Mouse (Mus musculus): ENCODE measurements around the gene Smarcd1. TPM values are rescaled to one million over a fixed set of nuclear protein-coding genes. Genes with fewer than 3 reads are reported as not detected.

Gene Smarcd1
- polyA plus RNA-seq, 1 experiment from 2014 or later = 80.6 TPM

DNA sequence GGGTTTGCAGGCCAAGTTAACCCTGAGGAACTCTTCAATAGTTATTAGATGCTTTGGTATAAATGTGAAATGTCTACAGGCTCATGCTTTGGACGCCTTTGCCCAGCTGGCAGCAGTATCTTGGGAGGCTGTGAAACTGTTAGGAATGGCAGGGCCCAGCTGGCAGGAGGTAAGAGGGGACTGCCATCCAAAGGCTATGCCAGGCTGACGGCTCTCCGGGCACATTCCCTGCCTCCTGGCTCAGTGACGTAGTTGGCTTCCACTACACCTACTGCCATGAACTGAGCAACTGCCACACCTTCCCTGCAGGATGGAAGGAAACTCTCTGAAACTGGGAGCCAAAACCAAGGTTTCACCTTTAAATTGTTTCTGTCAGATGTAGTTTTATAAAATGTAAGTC, 38.3 kb downstream of the Smarcd1 start:
- Histone ChIP-seq H3K4me1 (ENCODE audit: control insufficient read depth, insufficient read depth, low read length) (no peaks in the 10 kb centered on the region), H3K4me3 (ENCODE audit: low read depth, low read length) (no peak overlapping the region), H3K4me2 (ENCODE audit: low read depth, severe bottlenecking) (no peak overlapping the region), H3K36me3 (ENCODE audit: control insufficient read depth, insufficient read depth, low read length) (peaks cover 13% of the 10 kb centered on the region; the same call in 1 of the 2 replicates), H3K27ac (replicated peaks; ENCODE audit: low read depth, low read length) (no peak overlapping the region), H3K9ac (ENCODE audit: low read length) (no peak overlapping the region), H3K27me3 (ENCODE audit: control insufficient read depth, insufficient read depth, low read length) (no peaks in the 10 kb centered on the region), H3K9me3 (ENCODE audit: control insufficient read depth, low read length) (no peaks in the 10 kb centered on the region)
- no peak for ATAC-seq (ENCODE audit: insufficient number of reproducible peaks, low FRiP score, low TSS enrichment, low read depth)
- WGBS = 92% methylated on average over 4 of the region's 4 CpGs
- no peak for DNase-seq (ENCODE audit: low spot score)

DNA sequence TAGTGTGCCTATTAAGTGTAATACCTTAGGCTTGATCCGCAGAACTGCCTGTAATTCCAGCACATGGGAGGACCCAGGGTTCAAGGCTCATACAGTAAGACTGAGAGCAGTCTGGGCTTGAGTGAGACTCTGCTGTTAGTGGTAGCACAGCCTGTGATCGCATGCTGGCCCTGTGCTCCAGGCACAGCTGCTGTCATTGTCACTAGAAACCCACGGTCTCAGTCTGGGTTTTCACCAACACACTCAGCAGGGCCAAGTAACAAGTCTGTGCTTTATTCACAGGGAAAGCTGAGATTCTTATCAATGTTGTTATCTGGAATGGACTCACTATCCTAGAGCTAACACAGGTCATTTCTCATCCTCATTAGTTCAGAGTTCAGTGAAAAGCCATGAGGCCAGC, 52.3 kb downstream of the Smarcd1 start:
- 78% methylated on average over 3 of the region's 3 CpGs for WGBS
- no peaks in the 10 kb centered on the region; the same call in 1 of the 2 replicates for H3K36me3 ChIP-seq (ENCODE audit: control insufficient read depth, insufficient read depth, low read length)
- H3K4me1 ChIP-seq (ENCODE audit: control insufficient read depth, insufficient read depth, low read length) = no peaks in the 10 kb centered on the region
- no peak overlapping the region for H3K27ac ChIP-seq (replicated peaks; ENCODE audit: low read depth, low read length)
- ATAC-seq (ENCODE audit: insufficient number of reproducible peaks, low FRiP score, low TSS enrichment, low read depth) (no peak), DNase-seq (ENCODE audit: low spot score) (no peak)
- H3K4me2 ChIP-seq (ENCODE audit: low read depth, severe bottlenecking) = no peak overlapping the region
- H3K9ac ChIP-seq (ENCODE audit: low read length) = no peak overlapping the region
- no peaks in the 10 kb centered on the region for H3K27me3 ChIP-seq (ENCODE audit: control insufficient read depth, insufficient read depth, low read length)
- H3K9me3 ChIP-seq (ENCODE audit: control insufficient read depth, low read length) = no peaks in the 10 kb centered on the region
- no peak overlapping the region for H3K4me3 ChIP-seq (ENCODE audit: low read depth, low read length)

Other genes with a start within 250 kb of the Smarcd1 start
- gene Nckap5l, start 244.4 kb upstream of the Smarcd1 start, polyA plus RNA-seq (2014; fragmentation: Nextera tagmentation; extraction: Ambion mirVana) = 14.2 and 15.6 TPM in 2 replicates
- gene Bcdin3d, start 227.4 kb upstream of the Smarcd1 start, polyA plus RNA-seq (2014; fragmentation: Nextera tagmentation; extraction: Ambion mirVana) = 17.8 and 20.2 TPM in 2 replicates
- gene Faim2, start 174.0 kb upstream of the Smarcd1 start, polyA plus RNA-seq (2014; fragmentation: Nextera tagmentation; extraction: Ambion mirVana) = 0.47 TPM in 1 of 2 replicates, not detected in the other
- gene Aqp2, start 123.1 kb upstream of the Smarcd1 start, polyA plus RNA-seq (2014; fragmentation: Nextera tagmentation; extraction: Ambion mirVana) = not detected in 2 replicates
- gene Aqp5, start 111.3 kb upstream of the Smarcd1 start, polyA plus RNA-seq (2014; fragmentation: Nextera tagmentation; extraction: Ambion mirVana) = not detected in 2 replicates
- not detected in 2 replicates for gene Aqp6, start 100.7 kb upstream of the Smarcd1 start, polyA plus RNA-seq (2014; fragmentation: Nextera tagmentation; extraction: Ambion mirVana)
- 108 and 125 TPM in 2 replicates for gene Racgap1, start 50.5 kb upstream of the Smarcd1 start, polyA plus RNA-seq (2014; fragmentation: Nextera tagmentation; extraction: Ambion mirVana)
- gene Asic1, start 31.8 kb upstream of the Smarcd1 start, polyA plus RNA-seq (2014; fragmentation: Nextera tagmentation; extraction: Ambion mirVana) = 0.57 and 0.64 TPM in 2 replicates
- not detected in 2 replicates for gene Gm17349, start 3.4 kb downstream of the Smarcd1 start, polyA plus RNA-seq (2014; fragmentation: Nextera tagmentation; extraction: Ambion mirVana)
- gene Gpd1, start 15.4 kb downstream of the Smarcd1 start, polyA plus RNA-seq (2014; fragmentation: Nextera tagmentation; extraction: Ambion mirVana) = 0.07 and 0.27 TPM in 2 replicates
- gene Cox14, start 23.5 kb downstream of the Smarcd1 start, polyA plus RNA-seq (2014; fragmentation: Nextera tagmentation; extraction: Ambion mirVana) = 118 and 123 TPM in 2 replicates
- 70.9 and 75.3 TPM in 2 replicates for gene Cers5, start 70.8 kb downstream of the Smarcd1 start, polyA plus RNA-seq (2014; fragmentation: Nextera tagmentation; extraction: Ambion mirVana)
- gene Lima1, start 173.3 kb downstream of the Smarcd1 start, polyA plus RNA-seq (2014; fragmentation: Nextera tagmentation; extraction: Ambion mirVana) = 72.9 and 77.3 TPM in 2 replicates

Measured in limb, embryonic 11.5 days (tissue).